Mouse (Mus musculus): ENCODE results near the gene Hnrnpa3.
"Not testable (repeated sequence)": the region's sequence is repeated elsewhere in the genome, so short reads cannot be mapped to it uniquely, and the experiment has no call there.

Gene Hnrnpa3

GRCm38 (mm10) chr2:75679947-75680346, 20.9 kb downstream of the Hnrnpa3 start:
- DNase-seq (ENCODE audit: low spot score), result no peak

- no peak for DNase-seq (ENCODE audit: low spot score)
These were observed 22.4 kb downstream of the Hnrnpa3 start for GRCm38 (mm10) chr2:75681439-75681838.

- peak; percentile 72 for DNase-seq (ENCODE audit: low spot score)
These were observed 24.1 kb downstream of the Hnrnpa3 start for GRCm38 (mm10) chr2:75682978-75683709.

GRCm38 (mm10) chr2:75684526-75684925, 25.5 kb downstream of the Hnrnpa3 start:
- no peak for DNase-seq (ENCODE audit: low spot score)

GRCm38 (mm10) chr2:75685458-75685861, 26.4 kb downstream of the Hnrnpa3 start:
- no peak for DNase-seq (ENCODE audit: low spot score)

DNA sequence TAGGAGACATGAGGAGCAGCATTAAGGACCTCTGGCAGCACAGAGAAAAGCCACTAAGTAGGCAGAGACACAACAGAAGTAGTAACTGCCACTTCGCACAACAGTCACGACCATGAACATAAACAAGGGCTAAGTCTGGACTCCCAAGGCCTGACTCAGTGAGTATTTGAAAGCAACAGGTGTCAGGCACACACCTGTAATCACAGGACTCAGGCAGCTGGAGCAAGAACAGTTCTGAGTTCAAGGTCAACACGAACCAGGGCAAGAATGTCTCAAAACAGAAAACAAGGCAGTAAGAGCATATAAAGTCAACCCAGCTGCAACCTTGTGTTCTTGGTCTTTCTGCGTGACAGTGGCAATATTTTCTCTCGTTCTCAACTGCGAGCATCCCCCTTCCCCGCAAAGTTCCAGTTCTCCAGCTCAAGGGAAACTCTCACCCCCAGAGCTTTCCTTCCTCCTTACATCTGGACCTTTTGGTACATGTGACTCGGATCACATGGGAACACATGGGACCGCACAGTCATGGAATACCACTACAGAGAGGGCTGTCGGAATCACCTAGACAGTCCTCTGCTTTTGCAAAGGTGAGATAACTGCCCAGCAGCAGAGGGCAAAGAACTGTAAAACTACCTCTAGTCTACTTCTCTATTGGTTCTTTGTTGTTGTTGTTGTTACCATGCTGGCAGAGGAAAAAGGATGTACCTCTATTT, 28.1 kb downstream of the Hnrnpa3 start:
- no peak for DNase-seq (ENCODE audit: low spot score)

DNA sequence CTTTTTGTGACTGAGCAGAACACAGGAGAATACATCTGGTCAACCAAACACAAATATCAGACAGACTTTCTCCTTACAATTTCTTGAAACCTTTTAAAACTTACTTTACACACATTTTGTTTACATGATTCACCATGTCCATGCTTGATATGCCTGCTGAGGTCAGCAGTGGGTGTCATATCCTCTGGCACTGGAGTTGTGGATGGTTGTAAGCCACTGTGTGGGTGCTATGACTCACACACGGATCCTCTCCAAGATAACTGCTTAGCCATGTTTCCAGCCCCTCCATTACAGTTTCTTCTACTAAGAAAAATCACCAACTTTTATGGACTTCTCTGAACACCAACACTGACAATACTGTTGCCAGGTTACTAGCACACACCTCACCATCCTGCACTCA, 29.8 kb downstream of the Hnrnpa3 start:
- no peak for DNase-seq (ENCODE audit: low spot score)

GRCm38 (mm10) chr2:75689482-75690158, 30.6 kb downstream of the Hnrnpa3 start:
- no peak for DNase-seq (ENCODE audit: low spot score)

DNA sequence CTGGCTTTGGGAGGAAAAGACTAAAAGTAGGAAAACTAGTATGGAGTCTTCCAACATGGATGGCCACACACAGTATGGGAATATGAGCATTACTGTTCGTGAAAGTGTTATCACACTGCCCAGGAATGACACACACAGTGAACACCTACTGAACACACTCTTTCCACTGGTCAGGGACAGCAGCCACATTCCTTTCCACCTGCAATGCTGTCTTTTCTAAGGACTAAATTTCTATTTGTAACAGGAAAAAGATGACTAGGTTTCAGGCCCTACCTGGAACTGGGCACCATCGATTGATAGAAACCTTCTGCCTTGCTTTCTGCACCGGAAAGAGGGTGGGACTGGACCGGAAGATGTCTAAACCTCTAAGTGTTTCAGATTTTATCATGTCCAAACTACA, 31.6 kb downstream of the Hnrnpa3 start:
- DNase-seq (ENCODE audit: low spot score), result no peak

GRCm38 (mm10) chr2:75691316-75691715, 32.3 kb downstream of the Hnrnpa3 start:
- DNase-seq (ENCODE audit: low spot score), result no peak

DNA sequence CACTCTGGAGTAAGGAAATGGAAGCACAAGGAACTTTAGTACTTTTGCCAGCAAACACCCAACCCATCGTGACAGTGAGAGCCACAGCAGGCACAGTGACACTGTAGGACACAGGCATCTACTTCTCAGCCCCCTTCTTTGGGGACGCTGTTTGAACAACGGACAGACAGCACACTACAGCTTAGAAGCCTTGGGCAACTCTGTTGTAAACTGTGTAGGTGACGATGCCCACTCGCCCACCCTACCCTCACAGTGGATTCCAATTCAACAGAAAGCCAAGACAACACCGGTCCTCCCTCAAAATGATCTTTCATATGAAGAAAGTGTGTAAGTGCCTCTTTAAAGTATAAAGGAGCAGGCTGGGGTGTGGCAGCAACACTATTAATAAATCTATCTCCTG, 33.3 kb downstream of the Hnrnpa3 start:
- no peak for DNase-seq (ENCODE audit: low spot score)

DNA sequence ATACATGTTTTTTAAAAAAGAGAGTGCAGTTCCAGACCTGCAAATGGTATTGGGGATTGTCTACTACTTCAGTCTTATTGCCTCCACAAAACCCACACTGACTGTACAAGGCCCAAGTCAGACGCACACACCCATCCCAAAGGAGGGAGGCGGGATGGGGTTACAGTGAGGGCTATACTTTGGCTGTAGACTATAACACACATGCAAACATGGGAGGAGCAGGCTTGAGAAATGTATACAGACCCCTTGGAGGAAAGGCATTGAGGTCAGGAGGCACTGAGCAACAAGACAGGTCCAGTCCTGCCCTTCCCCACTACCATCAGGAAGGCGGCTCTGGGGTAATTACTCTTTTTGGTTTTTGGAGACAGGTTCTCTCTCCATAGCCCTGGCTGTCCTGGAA, 35.9 kb downstream of the Hnrnpa3 start:
- DNase-seq (ENCODE audit: low spot score), result not testable (repeated sequence)

GRCm38 (mm10) chr2:75695676-75696350, 36.8 kb downstream of the Hnrnpa3 start:
- DNase-seq (ENCODE audit: low spot score), result no peak

DNA sequence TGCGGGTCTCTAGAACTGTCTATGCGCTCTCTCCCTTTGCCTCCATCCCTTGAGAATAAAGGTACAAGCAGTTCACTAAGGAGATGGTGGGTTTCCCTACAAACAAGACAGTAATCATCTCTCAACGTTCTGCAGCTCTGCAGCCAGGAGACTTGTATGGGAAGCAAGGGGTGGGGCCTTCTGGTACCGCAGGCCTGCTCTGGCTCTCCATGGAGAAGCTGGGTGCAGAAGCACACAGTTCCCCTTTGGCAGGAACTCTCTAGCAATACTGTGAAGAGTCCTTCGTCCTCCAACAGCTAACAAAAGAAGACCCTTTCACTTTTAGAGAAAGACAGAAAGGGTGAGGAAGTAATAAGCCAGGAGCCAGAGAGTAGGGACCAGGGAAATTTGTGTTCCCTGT, 37.3 kb downstream of the Hnrnpa3 start:
- DNase-seq (ENCODE audit: low spot score), result no peak

- no peak for DNase-seq (ENCODE audit: low spot score)
These were observed 38.2 kb downstream of the Hnrnpa3 start for GRCm38 (mm10) chr2:75697222-75697621.

GRCm38 (mm10) chr2:75698007-75698406, 38.9 kb downstream of the Hnrnpa3 start:
- DNase-seq (ENCODE audit: low spot score), result no peak

GRCm38 (mm10) chr2:75698874-75699273, 39.8 kb downstream of the Hnrnpa3 start:
- no peak for DNase-seq (ENCODE audit: low spot score)

- no peak for DNase-seq (ENCODE audit: low spot score)
These were observed 41.5 kb downstream of the Hnrnpa3 start for GRCm38 (mm10) chr2:75700543-75700942.

DNA sequence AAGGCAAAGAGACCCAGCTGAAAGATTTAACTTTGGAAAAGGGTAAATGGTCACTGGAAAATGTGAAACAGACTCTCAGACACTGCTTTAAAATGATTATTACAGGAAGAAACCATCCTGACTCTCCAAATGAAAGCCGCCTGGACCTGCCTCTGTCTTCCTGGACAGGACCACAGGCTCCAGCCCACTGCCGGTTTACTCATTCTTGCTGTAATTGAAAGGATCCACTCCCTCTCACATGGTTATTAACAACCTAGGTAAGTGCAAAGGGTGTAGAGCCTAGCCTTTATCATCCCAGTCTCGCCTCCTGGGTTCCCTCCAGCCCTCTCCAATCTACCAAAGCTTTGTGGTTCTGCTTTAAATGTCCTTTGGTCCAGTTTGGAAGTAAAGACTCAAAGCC, 42.1 kb downstream of the Hnrnpa3 start:
- no peak for DNase-seq (ENCODE audit: low spot score)

- DNase-seq (ENCODE audit: low spot score), result no peak
These were observed 42.9 kb downstream of the Hnrnpa3 start for GRCm38 (mm10) chr2:75701822-75702587.

GRCm38 (mm10) chr2:75702588-75702976, 43.5 kb downstream of the Hnrnpa3 start:
- DNase-seq (ENCODE audit: low spot score), result no peak

All from spleen, adult 12 weeks (tissue).